ENCODE assay signal across 9 mouse cellular contexts in the genomic region with DNA sequence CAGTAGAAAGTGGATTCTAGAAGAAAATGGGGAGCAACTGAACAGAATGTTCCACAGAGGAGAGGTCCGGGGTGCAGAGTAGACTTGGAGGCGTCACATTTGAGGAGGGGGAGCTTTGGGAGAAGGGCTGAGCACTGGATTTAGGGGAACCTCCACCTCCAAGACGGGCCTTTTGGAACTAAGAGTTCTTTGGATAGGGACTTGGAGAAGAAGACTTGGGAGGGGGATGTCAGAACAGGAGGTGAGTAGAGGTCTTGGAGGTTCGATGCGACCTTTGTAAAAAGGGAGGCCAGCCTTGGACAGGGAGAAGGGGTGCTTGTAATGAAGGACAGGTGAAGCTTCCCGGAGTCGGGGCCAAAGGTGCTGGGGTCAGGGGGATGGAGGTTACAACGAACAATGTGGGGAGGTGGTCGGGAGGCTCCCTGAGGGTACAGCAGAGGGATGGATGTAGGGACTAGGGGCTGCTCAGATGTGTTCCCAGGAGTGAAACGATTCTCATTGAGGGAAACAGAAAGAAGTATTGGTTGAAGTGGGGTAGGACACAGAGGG. TPM values are rescaled to one million over a fixed set of nuclear protein-coding genes. Genes with fewer than 3 reads are reported as not detected.
DNase-seq lines count a peak whose midpoint lies in the region; ATAC-seq and TF ChIP-seq lines count a peak whose summit lies in the region.
"Had no signal": no experiment of that assay in that cellular context is flagged by ENCODE, and none has a peak within 500 bp of the region (broad histone marks: within the 10 kb centered on the region; RNA-seq: fewer than 3 reads in every experiment).

No protein-coding gene starts in this region.

- H3K9ac ChIP-seq in embryonic facial prominence, embryonic 12.5 days, result peak overlapping the region; percentile 91
- H3K9ac ChIP-seq in hindbrain, embryonic 16.5 days (ENCODE audit: low read depth, low read length), result peak overlapping the region; percentile 84
- peak overlapping the region; percentile 82 for H3K9ac ChIP-seq in midbrain, postnatal 0 days (replicated peaks; ENCODE audit: low read length, poor library complexity, severe bottlenecking)

- peak overlapping the region; percentile 86 for H3K4me3 ChIP-seq in embryonic facial prominence, embryonic 12.5 days
- H3K4me3 ChIP-seq in hindbrain, embryonic 16.5 days (ENCODE audit: low read length), result peak overlapping the region; percentile 78
- H3K4me3 ChIP-seq in midbrain, postnatal 0 days (ENCODE audit: low read depth, low read length), result peak overlapping the region; percentile 54

- no peak for ATAC-seq in embryonic facial prominence, embryonic 12.5 days (ENCODE audit: insufficient number of reproducible peaks, insufficient read depth, low FRiP score, low TSS enrichment)
- no peak for ATAC-seq in hindbrain, embryonic 16.5 days
- ATAC-seq in midbrain, postnatal 0 days (ENCODE audit: low FRiP score), result no peak

- H3K27me3 ChIP-seq in embryonic facial prominence, embryonic 12.5 days, result no peaks in the 10 kb centered on the region
- H3K27me3 ChIP-seq in hindbrain, embryonic 16.5 days (replicated peaks; ENCODE audit: control insufficient read depth, insufficient read depth, low read length), result no peaks in the 10 kb centered on the region
- no peaks in the 10 kb centered on the region for H3K27me3 ChIP-seq in midbrain, postnatal 0 days (ENCODE audit: insufficient read depth, low read length)

- H3K27ac ChIP-seq in embryonic facial prominence, embryonic 12.5 days, result no peak overlapping the region
- no peak overlapping the region for H3K27ac ChIP-seq in hindbrain, embryonic 16.5 days (ENCODE audit: low read depth, low read length)
- no peak overlapping the region; the same call in 1 of the 2 replicates for H3K27ac ChIP-seq in midbrain, postnatal 0 days (ENCODE audit: low read depth, low read length)

- peak overlapping the region; percentile 84 for H3K4me2 ChIP-seq in embryonic facial prominence, embryonic 12.5 days (replicated peaks)
- H3K4me2 ChIP-seq in hindbrain, embryonic 16.5 days (ENCODE audit: low read length), result peak overlapping the region; percentile 94
- peak overlapping the region; percentile 87 for H3K4me2 ChIP-seq in midbrain, postnatal 0 days (ENCODE audit: low read depth, low read length, poor library complexity, severe bottlenecking)

- 50% methylated on average over 10 of the region's 10 CpGs for WGBS in embryonic facial prominence, embryonic 12.5 days
- 63% methylated on average over 10 of the region's 10 CpGs for WGBS in hindbrain, embryonic 16.5 days
- 51% methylated on average over 10 of the region's 10 CpGs for WGBS in midbrain, postnatal 0 days

- peak; percentile 29 for DNase-seq in kidney, postnatal 10 days
- DNase-seq in kidney, adult 9 months, result no peak
- DNase-seq in midbrain, postnatal 0 days (ENCODE audit: low spot score), result no peak
- no peak for DNase-seq in adrenal gland, postnatal 36 days
- DNase-seq in layer of hippocampus, adult 8-10 months (ENCODE audit: low spot score in 2 of 2), result no peak
- no peak for DNase-seq in adrenal gland, postnatal 14 days
- DNase-seq: adrenal gland, adult 8-10 months had no signal

- H3K9me3 ChIP-seq in embryonic facial prominence, embryonic 12.5 days, result no peaks in the 10 kb centered on the region
- H3K9me3 ChIP-seq in hindbrain, embryonic 16.5 days (ENCODE audit: control insufficient read depth, low read length), result no peaks in the 10 kb centered on the region
- H3K9me3 ChIP-seq in midbrain, postnatal 0 days (ENCODE audit: low read length), result no peaks in the 10 kb centered on the region

- peaks cover 15% of the 10 kb centered on the region for H3K36me3 ChIP-seq in embryonic facial prominence, embryonic 12.5 days
- H3K36me3 ChIP-seq in hindbrain, embryonic 16.5 days (ENCODE audit: control insufficient read depth, insufficient read depth, low read length), result peaks cover 7% of the 10 kb centered on the region; the same call in 1 of the 2 replicates
- H3K36me3 ChIP-seq in midbrain, postnatal 0 days (ENCODE audit: insufficient read depth, low read length), result peaks cover 10% of the 10 kb centered on the region

- peaks cover 14% of the 10 kb centered on the region for H3K4me1 ChIP-seq in embryonic facial prominence, embryonic 12.5 days
- peaks cover 14% of the 10 kb centered on the region for H3K4me1 ChIP-seq in hindbrain, embryonic 16.5 days (ENCODE audit: control insufficient read depth, insufficient read depth, low read depth, low read length)
- peaks cover 6% of the 10 kb centered on the region for H3K4me1 ChIP-seq in midbrain, postnatal 0 days (ENCODE audit: insufficient read depth, low read length)

- no peak for TF ChIP-seq CTCF in midbrain, postnatal 0 days (IDR thresholded peaks at IDR 0.05)

RNA-seq across cellular contexts. Expression of gene Ap2s1, which starts 0.9 kb away (rescaled TPM):
- 261 and 274 TPM in 2 replicates for polyA plus RNA-seq in embryonic facial prominence, embryonic 12.5 days (2016; fragmentation: Nextera tagmentation; extraction: Ambion mirVana)
- 447 and 505 TPM in 2 replicates for polyA plus RNA-seq in hindbrain, embryonic 16.5 days (2015; fragmentation: Nextera tagmentation; extraction: Ambion mirVana)
- total RNA-seq in midbrain, postnatal 0 days (2014; rRNA removed), result 516 and 573 TPM in 2 replicates
- polyA plus RNA-seq in midbrain, postnatal 0 days (2015; fragmentation: Nextera tagmentation; extraction: Ambion mirVana), result 556 and 589 TPM in 2 replicates
- 100 to 1,000 TPM; 133 to 149 TPM for total RNA-seq in adrenal gland, postnatal 36 days (2021)
- total RNA-seq in layer of hippocampus, adult 8-10 months (2022), result 100 to 1,000 TPM; 243 to 255 (median 246) TPM
- total RNA-seq in adrenal gland, postnatal 14 days (2021), result 130 and 147 TPM in 2 replicates

RNA-seq across cellular contexts. Expression of gene Ceacam9, which starts 17.4 kb away (rescaled TPM):
- polyA plus RNA-seq in embryonic facial prominence, embryonic 12.5 days (2016; fragmentation: Nextera tagmentation; extraction: Ambion mirVana), result not detected in 2 replicates
- polyA plus RNA-seq in hindbrain, embryonic 16.5 days (2015; fragmentation: Nextera tagmentation; extraction: Ambion mirVana), result 0.33 and 0.51 TPM in 2 replicates
- total RNA-seq in midbrain, postnatal 0 days (2014; rRNA removed), result not detected in 2 replicates
- polyA plus RNA-seq in midbrain, postnatal 0 days (2015; fragmentation: Nextera tagmentation; extraction: Ambion mirVana), result 0.21 and 0.39 TPM in 2 replicates
- not detected for total RNA-seq in adrenal gland, postnatal 36 days (2021)
- total RNA-seq in layer of hippocampus, adult 8-10 months (2022), result not detected
- total RNA-seq in adrenal gland, postnatal 14 days (2021), result not detected in 2 replicates
- total RNA-seq: adrenal gland, adult 8-10 months had no signal

RNA-seq across cellular contexts. Expression of gene Slc1a5, which starts 42.0 kb away (rescaled TPM):
- polyA plus RNA-seq in embryonic facial prominence, embryonic 12.5 days (2016; fragmentation: Nextera tagmentation; extraction: Ambion mirVana), result 33.3 and 34.0 TPM in 2 replicates
- 9.6 and 11.5 TPM in 2 replicates for polyA plus RNA-seq in hindbrain, embryonic 16.5 days (2015; fragmentation: Nextera tagmentation; extraction: Ambion mirVana)
- 15.2 and 20.1 TPM in 2 replicates for total RNA-seq in midbrain, postnatal 0 days (2014; rRNA removed)
- polyA plus RNA-seq in midbrain, postnatal 0 days (2015; fragmentation: Nextera tagmentation; extraction: Ambion mirVana), result 8.9 and 9.2 TPM in 2 replicates
- total RNA-seq in adrenal gland, postnatal 36 days (2021), result 100 to 1,000 TPM; 118 to 152 TPM
- total RNA-seq in layer of hippocampus, adult 8-10 months (2022), result 10 to 100 TPM in 1 of 4 experiments, 1 to 10 TPM in 3; 2.5 to 11.0 (median 5.5) TPM
- 120 and 160 TPM in 2 replicates for total RNA-seq in adrenal gland, postnatal 14 days (2021)
